Mouse (Mus musculus) heart, embryonic 11.5 days (tissue): ENCODE results near the gene Nudt1. TPM values are rescaled to one million over a fixed set of nuclear protein-coding genes. Genes with fewer than 3 reads are reported as not detected.
A peak's percentile ranks its signal among the peaks of the same experiment; 100 is the strongest.

Experiments used
- ATAC-seq: fragments of 200-750 bp; cut with Nextera tagmentation; replicated peaks from 2 replicates; pipeline ENCODE4 v1.8.0; 2017; ENCODE audit warnings: moderate library complexity; ENCODE audit not compliant: insufficient number of reproducible peaks, low FRiP score, low TSS enrichment
- H3K27ac ChIP-seq: fragments of 300-500 bp; sonication (generic); 2 replicates; pipeline ENCODE4 v1.5.1; 2014; ENCODE audit warnings: mild to moderate bottlenecking, low read depth, low read length
- H3K27me3 ChIP-seq: fragments of 300-500 bp; sonication (generic); 2 replicates; pipeline ENCODE4 v1.6.1; 2014; ENCODE audit warnings: mild to moderate bottlenecking, low read length, mixed read lengths; ENCODE audit not compliant: control insufficient read depth, insufficient read depth
- H3K36me3 ChIP-seq: fragments of 300-500 bp; sonication (generic); 2 replicates; pipeline ENCODE4 v1.6.1; 2014; ENCODE audit warnings: mild to moderate bottlenecking, low read length, moderate library complexity, mixed read lengths; ENCODE audit not compliant: control insufficient read depth, insufficient read depth
- H3K4me1 ChIP-seq: fragments of 300-500 bp; sonication (generic); 2 replicates; pipeline ENCODE4 v1.6.1; 2014; ENCODE audit warnings: low read length; ENCODE audit not compliant: control insufficient read depth, insufficient read depth
- H3K4me2 ChIP-seq: fragments of 300-500 bp; sonication (generic); 2 replicates; pipeline ENCODE4 v1.6.1; 2014; ENCODE audit warnings: mild to moderate bottlenecking, moderate library complexity
- H3K4me3 ChIP-seq: fragments of 300-500 bp; sonication (generic); 2 replicates; pipeline ENCODE4 v1.5.1; 2014; ENCODE audit warnings: low read depth, low read length
- H3K9ac ChIP-seq: fragments of 300-500 bp; sonication (generic); 2 replicates; pipeline ENCODE4 v1.6.1; 2014; ENCODE audit warnings: mild to moderate bottlenecking, low read depth, low read length, moderate library complexity
- H3K9me3 ChIP-seq: fragments of 300-500 bp; sonication (generic); replicated peaks from 2 replicates; pipeline ENCODE4 v1.6.1; 2016; ENCODE audit warnings: low read length; ENCODE audit not compliant: control insufficient read depth
- WGBS: fragments of 180-500 bp; shearing (Covaris S2); extraction: QIAGEN DNeasy Blood & Tissue Kit; methylation state at CpG from one replicate; pipeline ENCODE4 v1.1.7; 2014; ENCODE audit not compliant: insufficient replicate concordance; 5-methylcytosine and 5-hydroxymethylcytosine counted together
- polyA plus RNA-seq: library from polyadenylated mRNA; unstranded; fragments of >200 nt; fragmentation: Nextera tagmentation; extraction: Ambion mirVana; gene quantifications from 2 replicates; pipeline ENCODE4 v1.2.1, GENCODE M21; 2014

Nudt1 gene
- polyA plus RNA-seq: 27.4 and 35.0 TPM in 2 replicates

GRCm38 (mm10) chr5:140321042-140321755 is at the start of gene Nudt1, which contains the start of gene Mad1l1:
TSS of gene Nudt1 (plus strand) at chr5:140321656.
TSS of gene Mad1l1 (minus strand) at chr5:140321552.
- H3K36me3 ChIP-seq: no peaks in the 10 kb centered on the region
- no peaks in the 10 kb centered on the region for H3K9me3 ChIP-seq
- H3K4me2 ChIP-seq: peak within 1 kb of the TSS; percentile 85
- peak within 1 kb of the TSS; percentile 99 for H3K9ac ChIP-seq
- under 1% methylated on average over 60 of the region's 60 CpGs for WGBS
- H3K4me1 ChIP-seq: peaks cover 8% of the 10 kb centered on the region
- peak within 1 kb of the TSS; percentile 83 for H3K4me3 ChIP-seq
- peak; percentile 87 for ATAC-seq
- H3K27ac ChIP-seq: peak within 1 kb of the TSS; percentile 82
- H3K27me3 ChIP-seq: no peaks in the 10 kb centered on the region

- Histone ChIP-seq H3K36me3 (no peaks in the 10 kb centered on the region), H3K4me1 (no peaks in the 10 kb centered on the region), H3K27ac (no peak overlapping the region), H3K4me3 (no peak overlapping the region), H3K27me3 (0 out of 2 replicates have a peak, but pooled peaks cover 2% of the 10 kb centered on the region), H3K9me3 (no peaks in the 10 kb centered on the region), H3K4me2 (no peak overlapping the region), H3K9ac (no peak overlapping the region)
- no peak for ATAC-seq
- 82% methylated on average over 6 of the region's 6 CpGs for WGBS
These were observed 44.7 kb upstream of the Nudt1 start for GRCm38 (mm10) chr5:140276779-140277178.

- Histone ChIP-seq H3K9ac (no peak overlapping the region), H3K9me3 (no peaks in the 10 kb centered on the region), H3K27ac (no peak overlapping the region), H3K4me1 (no peaks in the 10 kb centered on the region), H3K4me2 (no peak overlapping the region), H3K36me3 (peaks cover 6% of the 10 kb centered on the region; the same call in 1 of the 2 replicates), H3K4me3 (no peak overlapping the region), H3K27me3 (no peaks in the 10 kb centered on the region)
- ATAC-seq: no peak
- WGBS: 84% methylated on average over 9 of the region's 9 CpGs
These were observed 41.3 kb upstream of the Nudt1 start for GRCm38 (mm10) chr5:140280205-140280604.

- no peaks in the 10 kb centered on the region for H3K9me3 ChIP-seq
- no peak overlapping the region for H3K4me3 ChIP-seq
- H3K4me2 ChIP-seq: no peak overlapping the region
- no peak for ATAC-seq
- H3K9ac ChIP-seq: no peak overlapping the region
- H3K27me3 ChIP-seq: no peaks in the 10 kb centered on the region
- peaks cover 10% of the 10 kb centered on the region; the same call in 1 of the 2 replicates for H3K36me3 ChIP-seq
- no peaks in the 10 kb centered on the region for H3K4me1 ChIP-seq
- no peak overlapping the region for H3K27ac ChIP-seq
- WGBS: 79% methylated on average over 8 of the region's 8 CpGs
These were observed 39.1 kb upstream of the Nudt1 start for GRCm38 (mm10) chr5:140282376-140282775.

GRCm38 (mm10) chr5:140282900-140283299 is 38.6 kb upstream of the Nudt1 start:
- H3K27ac ChIP-seq: no peak overlapping the region
- no peak overlapping the region for H3K9ac ChIP-seq
- no peaks in the 10 kb centered on the region for H3K9me3 ChIP-seq
- H3K4me3 ChIP-seq: no peak overlapping the region
- H3K4me1 ChIP-seq: no peaks in the 10 kb centered on the region
- ATAC-seq: no peak
- H3K36me3 ChIP-seq: peaks cover 10% of the 10 kb centered on the region; the same call in 1 of the 2 replicates
- no peaks in the 10 kb centered on the region for H3K27me3 ChIP-seq
- no peak overlapping the region for H3K4me2 ChIP-seq
- 93% methylated on average over 3 of the region's 3 CpGs for WGBS

GRCm38 (mm10) chr5:140284011-140284410 is 37.4 kb upstream of the Nudt1 start:
- Histone ChIP-seq H3K27me3 (no peaks in the 10 kb centered on the region), H3K4me2 (no peak overlapping the region), H3K4me1 (no peaks in the 10 kb centered on the region), H3K9ac (no peak overlapping the region), H3K36me3 (peaks cover 11% of the 10 kb centered on the region; the same call in 1 of the 2 replicates), H3K4me3 (no peak overlapping the region), H3K27ac (no peak overlapping the region), H3K9me3 (no peaks in the 10 kb centered on the region)
- ATAC-seq: no peak
- WGBS: 90% methylated on average over 2 of the region's 2 CpGs

DNA sequence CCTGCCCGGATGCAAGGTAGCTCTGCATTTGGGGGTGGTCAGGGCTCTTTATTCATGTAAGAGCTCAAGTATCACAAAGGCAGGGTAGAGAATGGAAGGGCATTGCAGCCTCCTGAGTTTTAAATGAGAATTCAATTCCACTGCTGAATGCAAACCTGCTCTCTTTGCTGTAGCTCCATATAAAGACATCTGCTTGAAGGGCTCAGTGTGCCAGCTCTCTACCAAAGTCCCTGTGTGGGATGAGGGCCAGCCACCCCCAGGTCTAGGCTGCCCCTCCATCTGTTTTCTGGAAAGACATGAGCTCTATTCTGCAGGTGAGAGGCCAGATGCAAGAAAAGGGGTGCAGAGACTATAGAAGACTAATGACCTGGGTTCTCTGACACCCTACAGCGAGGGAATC is 36.7 kb upstream of the Nudt1 start:
- Histone ChIP-seq H3K27ac (no peak overlapping the region), H3K27me3 (no peaks in the 10 kb centered on the region), H3K4me2 (no peak overlapping the region), H3K9ac (no peak overlapping the region), H3K4me3 (no peak overlapping the region), H3K36me3 (peaks cover 18% of the 10 kb centered on the region; the same call in 1 of the 2 replicates), H3K9me3 (no peaks in the 10 kb centered on the region), H3K4me1 (no peaks in the 10 kb centered on the region)
- 79% methylated on average over 2 of the region's 2 CpGs for WGBS
- ATAC-seq: no peak

DNA sequence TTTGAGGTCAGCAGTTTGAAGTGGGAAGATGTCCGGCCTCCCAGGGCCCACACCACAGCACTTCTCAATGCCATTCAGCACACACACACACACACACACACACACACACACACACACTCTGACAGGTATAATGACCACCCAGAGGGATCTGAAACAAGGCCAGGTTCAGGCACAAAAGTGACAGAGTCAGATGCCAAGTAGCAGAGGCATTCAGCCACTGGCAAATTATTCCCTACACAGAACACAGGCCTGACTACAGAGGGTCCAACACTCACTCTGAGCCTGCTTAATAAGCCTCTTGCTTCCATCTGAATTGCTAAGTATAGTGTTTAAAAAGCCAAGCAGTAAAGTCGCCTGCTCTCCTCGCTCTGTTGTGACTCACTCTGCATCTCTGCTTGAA is 33.2 kb upstream of the Nudt1 start:
- 0 out of 2 replicates have a peak, but pooled peaks cover 7% of the 10 kb centered on the region for H3K4me1 ChIP-seq
- H3K27ac ChIP-seq: no peak overlapping the region
- no peak overlapping the region for H3K4me3 ChIP-seq
- H3K36me3 ChIP-seq: peaks cover 13% of the 10 kb centered on the region; the same call in 1 of the 2 replicates
- H3K9ac ChIP-seq: no peak overlapping the region
- no peaks in the 10 kb centered on the region for H3K27me3 ChIP-seq
- no peak for ATAC-seq
- no peak overlapping the region for H3K4me2 ChIP-seq
- no peaks in the 10 kb centered on the region for H3K9me3 ChIP-seq
- WGBS: 83% methylated on average over 3 of the region's 3 CpGs
